Mouse (Mus musculus) layer of hippocampus, adult 9-11 months (tissue): ENCODE data around the gene Tnfsf12.
"Not testable (repeated sequence)": the region's sequence is repeated elsewhere in the genome, so short reads cannot be mapped to it uniquely, and the experiment has no call there.

Experiments used
- DNase-seq: peaks from one replicate; pipeline ENCODE4 v3.0.0; 2022

Tnfsf12 gene

GRCm38 (mm10) chr11:69695361-69696181 is at the start of gene Tnfsf12, which contains the start of gene Tnfsfm13:
Gene Tnfsf12, minus strand, starts transcription at chr11:69695849.
Gene Tnfsfm13, minus strand, starts transcription at chr11:69696098.
- peak; percentile 78 for DNase-seq

- DNase-seq: not testable (repeated sequence)
Observed at GRCm38 (mm10) chr11:69731408-69731807, 35.8 kb upstream of the Tnfsf12 start.

- DNase-seq: no peak
Observed at GRCm38 (mm10) chr11:69729063-69729462, 33.4 kb upstream of the Tnfsf12 start.

- no peak for DNase-seq
Observed at GRCm38 (mm10) chr11:69725951-69726350, 30.3 kb upstream of the Tnfsf12 start.

GRCm38 (mm10) chr11:69723074-69723473 is 27.4 kb upstream of the Tnfsf12 start:
- no peak for DNase-seq

- no peak for DNase-seq
Observed at GRCm38 (mm10) chr11:69720852-69721251, 25.2 kb upstream of the Tnfsf12 start.

GRCm38 (mm10) chr11:69719423-69719822 is 23.8 kb upstream of the Tnfsf12 start:
- no peak for DNase-seq

- DNase-seq: no peak
Observed at GRCm38 (mm10) chr11:69718661-69719060, 23.0 kb upstream of the Tnfsf12 start.

- no peak for DNase-seq
Observed at GRCm38 (mm10) chr11:69716953-69717352, 21.3 kb upstream of the Tnfsf12 start.

GRCm38 (mm10) chr11:69715929-69716328 is 20.3 kb upstream of the Tnfsf12 start:
- no peak for DNase-seq

GRCm38 (mm10) chr11:69715482-69715881 is 19.8 kb upstream of the Tnfsf12 start:
- no peak for DNase-seq

- no peak for DNase-seq
Observed at GRCm38 (mm10) chr11:69714636-69715329, 19.1 kb upstream of the Tnfsf12 start.

GRCm38 (mm10) chr11:69712954-69713672 is 17.5 kb upstream of the Tnfsf12 start:
- DNase-seq: no peak

GRCm38 (mm10) chr11:69711082-69711481 is 15.4 kb upstream of the Tnfsf12 start:
- DNase-seq: no peak

- no peak for DNase-seq
Observed at GRCm38 (mm10) chr11:69710470-69710869, 14.8 kb upstream of the Tnfsf12 start.

GRCm38 (mm10) chr11:69709554-69710446 is 14.2 kb upstream of the Tnfsf12 start:
- DNase-seq: peak; percentile 42

- DNase-seq: no peak
Observed at GRCm38 (mm10) chr11:69708614-69709265, 13.1 kb upstream of the Tnfsf12 start.

GRCm38 (mm10) chr11:69707873-69708381 is 12.3 kb upstream of the Tnfsf12 start:
- DNase-seq: no peak

- DNase-seq: no peak
Observed at GRCm38 (mm10) chr11:69707480-69707847, 11.8 kb upstream of the Tnfsf12 start.

- DNase-seq: no peak
Observed at GRCm38 (mm10) chr11:69706775-69707479, 11.3 kb upstream of the Tnfsf12 start.

- DNase-seq: no peak
Observed at GRCm38 (mm10) chr11:69704613-69705010, 9.0 kb upstream of the Tnfsf12 start.
